Mouse (Mus musculus) limb, embryonic 14.5 days (tissue): ENCODE data around the gene Rad21l. TPM values are rescaled to one million over a fixed set of nuclear protein-coding genes. Genes with fewer than 3 reads are reported as not detected.

Experiments
- ATAC-seq: fragments of 200-750 bp; cut with Nextera tagmentation; 2 replicates; pipeline ENCODE4 v1.8.0; 2017; ENCODE audit warnings: low read depth, moderate number of reproducible peaks, moderate TSS enrichment; ENCODE audit not compliant: low FRiP score
- DNase-seq: peaks from one replicate; pipeline ENCODE4 v3.0.0-alpha.2; 2015; ENCODE audit warnings: low spot score
- H3K27ac ChIP-seq: fragments of 300-500 bp; sonication (generic); replicated peaks from 2 replicates; pipeline ENCODE4 v1.5.1; 2014; ENCODE audit warnings: low read depth, mild to moderate bottlenecking, low read length, moderate library complexity, mixed read lengths
- H3K27me3 ChIP-seq: fragments of 300-500 bp; sonication (generic); 2 replicates; pipeline ENCODE4 v1.6.1; 2014; ENCODE audit warnings: low read length, mixed read lengths; ENCODE audit not compliant: control insufficient read depth, insufficient read depth
- H3K36me3 ChIP-seq: fragments of 300-500 bp; sonication (generic); 2 replicates; pipeline ENCODE4 v1.6.1; 2014; ENCODE audit warnings: mild to moderate bottlenecking, low read length, moderate library complexity, mixed read lengths; ENCODE audit not compliant: control insufficient read depth, insufficient read depth
- H3K4me1 ChIP-seq: fragments of 300-500 bp; sonication (generic); 2 replicates; pipeline ENCODE4 v1.6.1; 2014; ENCODE audit warnings: antibody characterized with exemption, low read length, mixed read lengths; ENCODE audit not compliant: control insufficient read depth, insufficient read depth
- H3K4me2 ChIP-seq: fragments of 300-500 bp; sonication (generic); replicated peaks from 2 replicates; pipeline ENCODE4 v1.6.1; 2014; ENCODE audit warnings: low read depth, mild to moderate bottlenecking, low read length, moderate library complexity; ENCODE audit not compliant: severe bottlenecking
- H3K4me3 ChIP-seq: fragments of 300-500 bp; sonication (generic); replicated peaks from 2 replicates; pipeline ENCODE4 v1.5.1; 2014; ENCODE audit warnings: low read length
- H3K9ac ChIP-seq: fragments of 300-500 bp; sonication (generic); 2 replicates; pipeline ENCODE4 v1.6.1; 2014; ENCODE audit warnings: mild to moderate bottlenecking, low read depth, low read length, moderate library complexity; ENCODE audit not compliant: severe bottlenecking
- H3K9me3 ChIP-seq: fragments of 300-500 bp; sonication (generic); 2 replicates; pipeline ENCODE4 v1.6.1; 2016; ENCODE audit warnings: low read length; ENCODE audit not compliant: control insufficient read depth
- POLR2A ChIP-seq: fragments of 200-500 bp; IDR thresholded peaks from 2 replicates; pipeline ENCODE4 v1.8.0; 2012; ENCODE audit warnings: inconsistent platforms, mild to moderate bottlenecking, moderate library complexity, borderline replicate concordance; ENCODE audit not compliant: insufficient read depth, insufficient read length; ENCODE audit errors: extremely low read depth
- WGBS: fragments of 180-500 bp; shearing (Covaris S2); extraction: QIAGEN DNeasy Blood & Tissue Kit; methylation state at CpG from one replicate; pipeline ENCODE4 v1.1.7; 2014; 5-methylcytosine and 5-hydroxymethylcytosine counted together
- polyA plus RNA-seq, 2 experiments: library from polyadenylated mRNA; depleted of rRNA in 1 of 2; stranded (reverse) in 1 of 2; unstranded in 1 of 2; fragments of >200 nt; fragmentation: Nextera tagmentation in 1 of 2; extraction: Ambion mirVana in 1 of 2; gene quantifications; 2 replicates each; pipeline versions ENCODE4 v1.2.1 to v1.2.3; 2012 to 2014

The Rad21l gene
- polyA plus RNA-seq (2012; rRNA removed) (not detected in 2 replicates), polyA plus RNA-seq (2014; fragmentation: Nextera tagmentation; extraction: Ambion mirVana) (not detected in 2 replicates)

- H3K27me3 ChIP-seq = peaks cover 5% of the 10 kb centered on the region; the same call in 1 of the 2 replicates
- DNase-seq (no peak), ATAC-seq (no peak)
- H3K27ac ChIP-seq = no peak within 1 kb of the TSS
- H3K4me2 ChIP-seq = no peak within 1 kb of the TSS
- WGBS = 70% methylated on average over 3 of the region's 3 CpGs
- no peak for TF ChIP-seq POLR2A
- H3K9me3 ChIP-seq = no peaks in the 10 kb centered on the region
- no peaks in the 10 kb centered on the region for H3K4me1 ChIP-seq
- H3K9ac ChIP-seq = no peak within 1 kb of the TSS
- H3K4me3 ChIP-seq = no peak within 1 kb of the TSS
- H3K36me3 ChIP-seq = no peaks in the 10 kb centered on the region
Measured at GRCm38 (mm10) chr2:151668433-151668832, at the start of gene Rad21l. Gene Rad21l, minus strand, starts transcription at chr2:151668533.

GRCm38 (mm10) chr2:151716318-151717055 is 48.2 kb upstream of the Rad21l start:
- H3K9me3 ChIP-seq = no peaks in the 10 kb centered on the region
- peaks cover 44% of the 10 kb centered on the region for H3K36me3 ChIP-seq
- H3K4me3 ChIP-seq = no peak overlapping the region
- ATAC-seq = no peak
- DNase-seq = no peak
- no peak for TF ChIP-seq POLR2A
- no peak overlapping the region for H3K4me2 ChIP-seq
- no peak overlapping the region for H3K27ac ChIP-seq
- 85% methylated on average over 2 of the region's 2 CpGs for WGBS
- no peak overlapping the region for H3K9ac ChIP-seq
- no peaks in the 10 kb centered on the region for H3K27me3 ChIP-seq
- H3K4me1 ChIP-seq = no peaks in the 10 kb centered on the region

GRCm38 (mm10) chr2:151715526-151715925 is 47.2 kb upstream of the Rad21l start:
- no peak for DNase-seq
- Histone ChIP-seq H3K27me3 (no peaks in the 10 kb centered on the region), H3K9me3 (no peaks in the 10 kb centered on the region), H3K4me2 (no peak overlapping the region), H3K9ac (no peak overlapping the region), H3K36me3 (peaks cover 37% of the 10 kb centered on the region), H3K4me1 (no peaks in the 10 kb centered on the region), H3K4me3 (no peak overlapping the region), H3K27ac (no peak overlapping the region)
- no peak for ATAC-seq
- WGBS = 89% methylated on average over 4 of the region's 4 CpGs
- TF ChIP-seq POLR2A = no peak

- Histone ChIP-seq H3K27ac (no peak overlapping the region), H3K27me3 (no peaks in the 10 kb centered on the region), H3K9ac (no peak overlapping the region), H3K4me1 (no peaks in the 10 kb centered on the region), H3K36me3 (peaks cover 11% of the 10 kb centered on the region), H3K4me2 (no peak overlapping the region), H3K9me3 (no peaks in the 10 kb centered on the region), H3K4me3 (no peak overlapping the region)
- 42% methylated on average over 3 of the region's 3 CpGs for WGBS
- DNase-seq (peak; percentile 56), ATAC-seq (no peak)
- TF ChIP-seq POLR2A = no peak
Measured at GRCm38 (mm10) chr2:151712647-151713046, 44.3 kb upstream of the Rad21l start.

GRCm38 (mm10) chr2:151702851-151703190 is 34.5 kb upstream of the Rad21l start:
- TF ChIP-seq POLR2A = no peak
- Histone ChIP-seq H3K4me3 (peak overlapping the region; percentile 63), H3K4me2 (peak overlapping the region; percentile 99), H3K36me3 (no peaks in the 10 kb centered on the region), H3K4me1 (0 out of 2 replicates have a peak, but pooled peaks cover 4% of the 10 kb centered on the region), H3K9me3 (no peaks in the 10 kb centered on the region), H3K27me3 (peaks cover 21% of the 10 kb centered on the region; the same call in 1 of the 2 replicates), H3K27ac (no peak overlapping the region), H3K9ac (peak overlapping the region; percentile 80)
- ATAC-seq (no peak), DNase-seq (no peak)
- 2% methylated on average over 12 of the region's 17 CpGs for WGBS
